Mouse (Mus musculus): ENCODE measurements around the gene Qars. TPM values are rescaled to one million over a fixed set of nuclear protein-coding genes. Genes with fewer than 3 reads are reported as not detected.

The Qars gene
- total RNA-seq, 4 experiments from 2014 or later = 78.3 to 95.4 (median 86.8) TPM

- no peak for DNase-seq (ENCODE audit: low spot score in 2 of 2)
Measured at GRCm38 (mm10) chr9:108486973-108487530, 20.5 kb upstream of the Qars start.

GRCm38 (mm10) chr9:108488403-108488802, 19.1 kb upstream of the Qars start:
- DNase-seq (ENCODE audit: low spot score in 2 of 2) = no peak

DNA sequence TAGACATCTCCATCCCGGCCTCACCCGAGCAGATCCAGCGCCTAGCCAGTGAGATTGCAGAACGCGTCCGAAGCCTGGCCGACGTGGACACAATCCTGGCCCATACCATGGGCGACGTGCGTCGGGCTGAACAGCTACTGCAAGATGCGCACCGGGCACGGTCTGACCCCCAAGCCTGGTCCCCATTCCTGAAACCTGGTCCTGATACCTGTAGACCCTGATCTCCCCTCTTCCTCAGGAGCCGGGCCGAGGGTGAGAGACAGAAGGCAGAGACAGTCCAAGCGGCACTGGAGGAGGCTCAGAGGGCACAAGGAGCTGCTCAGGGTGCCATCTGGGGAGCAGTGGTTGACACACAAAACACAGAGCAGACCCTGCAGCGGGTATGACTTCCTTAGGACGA, 18.3 kb upstream of the Qars start:
- no peak for DNase-seq (ENCODE audit: low spot score in 2 of 2)

GRCm38 (mm10) chr9:108489702-108490558, 17.6 kb upstream of the Qars start:
- no peak for DNase-seq (ENCODE audit: low spot score in 2 of 2)

DNA sequence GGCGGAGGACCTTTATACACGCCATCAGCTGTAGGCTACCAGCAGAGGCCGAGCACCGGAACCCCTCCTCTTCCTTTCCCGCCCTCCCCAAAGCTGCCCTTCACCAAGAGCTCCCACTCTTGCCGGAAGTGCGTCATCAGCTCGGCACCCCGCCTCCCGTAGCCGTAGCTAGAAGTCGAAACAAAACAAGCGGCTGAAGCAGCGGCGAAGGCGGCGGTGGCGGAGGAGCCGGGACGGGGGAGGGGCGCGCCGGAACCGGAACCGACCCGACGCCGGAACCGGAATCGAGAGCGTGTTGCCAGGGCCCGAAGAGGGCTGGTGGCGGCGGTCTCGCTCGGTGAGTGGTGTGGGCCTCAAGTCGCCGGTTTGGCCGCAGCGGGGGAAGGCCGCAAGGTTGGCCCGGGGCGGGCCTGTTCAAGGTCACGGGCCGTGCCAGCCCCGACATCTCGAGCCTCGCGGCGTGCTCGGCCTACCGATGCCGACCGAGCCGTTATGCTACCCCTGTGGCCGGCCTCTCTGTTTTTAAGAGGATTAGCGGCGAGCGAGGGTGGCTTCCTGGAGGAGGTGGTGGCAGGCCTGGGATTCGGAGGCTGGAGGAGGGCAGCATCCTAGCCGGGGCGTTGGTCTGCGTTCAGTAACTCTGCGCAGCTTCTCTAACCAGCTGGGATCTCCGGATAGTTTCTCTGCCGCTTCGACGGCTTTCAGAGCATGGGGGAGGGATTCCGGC, 16.8 kb upstream of the Qars start, which contains the start of gene Usp19:
Usp19 (plus strand) TSS at position 44 of the 727 bp plus-strand sequence.
- DNase-seq (ENCODE audit: low spot score in 2 of 2) = peak; percentile 76 to 97

- no peak for DNase-seq (ENCODE audit: low spot score in 2 of 2)
Measured at GRCm38 (mm10) chr9:108491286-108491580, 16.3 kb upstream of the Qars start.

GRCm38 (mm10) chr9:108492043-108492750, 15.3 kb upstream of the Qars start:
- DNase-seq (ENCODE audit: low spot score in 2 of 2) = no peak

DNA sequence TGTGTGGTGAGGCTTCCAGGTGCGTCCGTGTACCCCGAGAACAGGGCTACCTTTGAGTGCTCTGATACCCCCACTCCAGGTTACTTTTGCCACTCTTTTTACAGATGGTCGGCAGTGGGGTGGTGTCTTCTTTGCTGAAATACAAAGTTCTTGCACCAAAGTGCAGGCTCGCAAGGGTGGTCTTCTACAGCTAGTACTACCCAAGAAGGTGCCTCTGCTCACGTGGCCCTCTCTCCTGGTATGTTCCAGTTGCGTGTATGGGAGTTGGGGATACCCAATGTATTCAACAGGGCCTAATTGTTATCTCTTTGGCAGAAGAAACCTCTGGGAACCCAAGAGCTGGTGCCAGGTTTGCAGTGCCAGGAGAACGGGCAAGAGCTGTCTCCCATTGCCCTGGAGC, 14.3 kb upstream of the Qars start:
- no peak for DNase-seq (ENCODE audit: low spot score in 2 of 2)

DNA sequence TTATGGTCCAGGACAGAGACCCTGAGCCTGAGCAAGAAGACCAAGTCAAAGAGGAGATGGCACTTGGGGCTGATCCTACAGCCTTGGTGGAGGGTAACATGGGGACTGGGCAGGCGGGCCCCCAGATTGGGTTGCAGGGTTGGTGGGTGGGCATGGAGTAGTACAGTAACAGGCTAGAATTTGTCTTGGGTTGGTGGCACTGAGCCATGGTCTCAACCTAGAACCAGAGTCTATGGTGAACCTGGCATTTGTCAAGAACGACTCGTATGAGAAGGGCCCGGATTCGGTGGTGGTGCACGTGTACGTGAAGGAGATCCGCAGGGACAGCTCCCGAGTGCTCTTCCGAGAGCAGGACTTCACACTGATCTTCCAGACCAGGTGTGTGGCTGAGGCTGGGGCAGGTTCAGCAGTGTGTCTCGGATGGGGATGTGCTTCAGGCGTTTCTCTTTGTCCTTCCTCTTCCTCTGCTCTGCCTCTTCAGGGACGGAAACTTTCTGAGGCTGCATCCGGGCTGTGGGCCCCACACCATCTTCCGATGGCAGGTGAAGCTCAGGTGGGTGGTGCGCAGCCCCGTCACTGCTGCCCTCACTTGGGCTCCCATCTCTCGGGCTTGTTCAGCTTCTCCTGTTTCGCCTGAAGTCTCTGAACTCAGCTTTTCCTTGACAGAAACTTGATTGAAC, 13.2 kb upstream of the Qars start:
- no peak for DNase-seq (ENCODE audit: low spot score in 2 of 2)

DNA sequence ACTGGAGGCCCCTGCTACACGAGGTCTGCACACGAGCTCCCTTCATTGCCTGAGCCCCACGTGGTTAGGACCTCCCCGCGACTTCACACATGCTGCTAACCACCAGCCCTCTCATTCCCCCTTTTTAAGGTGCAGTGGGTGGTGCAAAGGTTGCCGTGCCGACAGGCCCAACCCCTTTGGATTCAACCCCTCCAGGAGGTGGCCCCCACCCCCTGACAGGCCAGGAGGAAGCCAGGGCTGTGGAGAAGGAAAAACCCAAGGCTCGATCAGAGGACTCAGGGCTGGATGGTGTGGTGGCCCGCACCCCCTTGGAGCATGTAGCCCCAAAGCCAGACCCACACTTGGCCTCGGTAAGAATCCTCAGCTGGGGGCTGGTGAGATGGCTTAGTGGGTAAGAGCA, 12.6 kb upstream of the Qars start:
- no peak for DNase-seq (ENCODE audit: low spot score in 2 of 2)

- no peak for DNase-seq (ENCODE audit: low spot score in 2 of 2)
Measured at GRCm38 (mm10) chr9:108499231-108499630, 8.3 kb upstream of the Qars start.

- DNase-seq (ENCODE audit: low spot score in 2 of 2) = no peak
Measured at GRCm38 (mm10) chr9:108499943-108500342, 7.6 kb upstream of the Qars start.

DNA sequence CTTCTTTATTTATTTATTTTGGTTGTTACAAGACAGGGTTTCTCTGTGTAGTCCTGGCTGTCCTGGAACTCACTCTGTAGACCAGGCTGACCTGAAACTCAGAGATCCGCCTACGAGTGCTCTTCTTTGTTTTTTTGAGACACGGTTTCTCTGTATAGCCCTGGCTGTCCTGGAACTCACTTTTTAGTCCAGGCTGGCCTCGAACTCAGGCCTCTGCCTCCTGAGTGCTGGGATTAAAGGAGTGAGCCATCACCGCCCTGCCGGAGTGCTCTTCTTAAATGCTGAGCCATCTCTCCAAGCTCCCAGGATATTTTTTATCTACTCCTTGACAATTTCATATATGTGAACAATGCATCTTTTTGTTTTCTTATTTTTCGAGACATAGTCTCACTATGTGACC, 605 bp upstream of the Qars start:
- DNase-seq (ENCODE audit: low spot score in 2 of 2) = no peak

DNA sequence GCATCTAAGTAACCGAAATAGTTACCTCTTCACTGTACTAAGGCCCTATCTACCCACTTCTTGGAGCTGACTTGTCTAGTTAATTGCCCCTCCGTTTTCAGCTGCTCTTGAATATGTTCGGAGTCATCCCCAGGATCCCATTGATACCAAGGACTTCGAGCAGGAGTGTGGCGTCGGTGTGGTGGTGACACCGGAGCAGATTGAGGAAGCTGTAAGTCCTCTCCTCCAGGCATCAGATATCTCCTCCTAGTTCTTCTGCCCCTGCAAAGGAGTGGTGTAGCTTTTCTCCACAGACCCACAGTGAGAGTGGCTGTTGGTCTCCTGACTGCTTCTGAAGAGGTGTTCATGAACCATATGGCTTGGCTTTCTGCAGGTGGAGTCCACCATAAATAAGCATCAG, 1.3 kb downstream of the Qars start:
- peak in 1 of 2 experiments; percentile 4 for DNase-seq (ENCODE audit: low spot score in 2 of 2)

GRCm38 (mm10) chr9:108516380-108517251, 9.1 kb downstream of the Qars start, which contains the start of gene Qrich1:
Qrich1 (plus strand) TSS chr9:108516806.
- DNase-seq (ENCODE audit: low spot score in 2 of 2) = peak; percentile 89 to 93

GRCm38 (mm10) chr9:108517253-108517930, 9.9 kb downstream of the Qars start:
- peak; percentile 29 to 72 for DNase-seq (ENCODE audit: low spot score in 2 of 2)

DNA sequence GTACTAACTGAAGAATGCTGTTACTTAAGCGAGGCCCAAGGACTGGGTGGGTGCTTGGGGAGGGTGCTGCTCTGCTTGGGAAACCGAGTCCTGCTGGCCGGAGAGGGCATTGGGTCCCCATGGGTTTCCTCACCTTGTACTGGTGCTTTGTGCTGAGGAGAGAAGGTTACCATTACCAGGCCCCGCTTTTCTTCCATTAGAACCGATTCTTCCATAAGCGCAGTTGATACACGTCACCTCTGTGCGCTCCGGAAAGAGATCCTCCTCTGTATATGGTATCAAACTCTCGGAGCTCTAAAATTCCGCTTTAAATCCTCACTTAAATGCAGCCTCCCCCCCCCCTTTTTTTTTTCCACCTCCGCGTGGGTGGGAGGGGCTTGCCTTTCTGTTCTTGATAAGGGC, 10.4 kb downstream of the Qars start:
- DNase-seq (ENCODE audit: low spot score in 2 of 2) = peak in 1 of 2 experiments; percentile 32

- no peak for DNase-seq (ENCODE audit: low spot score in 2 of 2)
Measured at GRCm38 (mm10) chr9:108521604-108522003, 14.1 kb downstream of the Qars start.

DNA sequence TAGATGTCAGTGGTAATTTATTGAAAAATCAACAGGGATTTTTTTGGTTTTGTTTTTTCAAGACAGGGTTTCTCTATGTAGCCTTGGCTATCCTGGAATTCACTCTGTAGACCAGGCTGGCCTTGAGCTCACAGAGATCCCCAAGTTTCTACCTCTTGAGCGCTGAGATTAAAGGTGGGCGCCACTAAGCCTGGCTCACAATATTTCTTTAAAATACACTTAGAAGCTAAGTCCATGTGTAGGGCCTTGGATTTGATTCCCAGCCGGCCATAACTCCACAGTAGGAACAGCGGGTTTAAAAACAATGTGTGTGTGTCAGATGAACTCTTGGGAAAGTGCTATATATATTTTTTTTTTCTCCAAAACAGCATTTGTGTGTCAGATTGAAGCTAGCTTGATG, 15.8 kb downstream of the Qars start:
- no peak for DNase-seq (ENCODE audit: low spot score in 2 of 2)

GRCm38 (mm10) chr9:108525400-108525799, 17.9 kb downstream of the Qars start:
- no peak for DNase-seq (ENCODE audit: low spot score in 2 of 2)

Measured in left cerebral cortex, adult 8-10 months (tissue).